Mouse (Mus musculus) skeletal muscle tissue, adult 2 months (tissue): ENCODE measurements at regions not wholly inside any gene's neighbourhood (a gene's known extent, or its start where the extent isn't known, plus 50 kb on each side); places are given as distances from the start of the nearest gene placed in this dataset.

Experiments used
- DNase-seq: peaks from one replicate; pipeline ENCODE4 v3.0.0-alpha.2; 2012; ENCODE audit warnings: low read depth, low spot score

GRCm38 (mm10) chr8:128214256-128214655, 144.1 kb upstream of the Nrp1 start:
- peak; percentile 55 for DNase-seq

GRCm38 (mm10) chr8:128218886-128219285, 139.5 kb upstream of the Nrp1 start:
- no peak for DNase-seq

- peak; percentile 73 for DNase-seq
Observed at GRCm38 (mm10) chr8:128219539-128219938, 138.9 kb upstream of the Nrp1 start.

GRCm38 (mm10) chr8:128223092-128223491, 135.3 kb upstream of the Nrp1 start:
- no peak for DNase-seq

GRCm38 (mm10) chr8:128223522-128223921, 134.9 kb upstream of the Nrp1 start:
- no peak for DNase-seq

- DNase-seq = no peak
Observed at GRCm38 (mm10) chr8:128225123-128225522, 133.3 kb upstream of the Nrp1 start.

- no peak for DNase-seq
Observed at GRCm38 (mm10) chr8:128235071-128235470, 123.3 kb upstream of the Nrp1 start.

- DNase-seq = no peak
Observed at GRCm38 (mm10) chr8:128235527-128235926, 122.9 kb upstream of the Nrp1 start.

- DNase-seq = no peak
Observed at GRCm38 (mm10) chr8:128236097-128236496, 122.3 kb upstream of the Nrp1 start.

GRCm38 (mm10) chr8:128238948-128239347, 119.5 kb upstream of the Nrp1 start:
- no peak for DNase-seq

- no peak for DNase-seq
Observed at GRCm38 (mm10) chr8:128239783-128240182, 118.6 kb upstream of the Nrp1 start.

GRCm38 (mm10) chr8:128241200-128241599, 117.2 kb upstream of the Nrp1 start:
- DNase-seq = no peak

- no peak for DNase-seq
Observed at GRCm38 (mm10) chr8:128242465-128243251, 115.7 kb upstream of the Nrp1 start.

- DNase-seq = no peak
Observed at GRCm38 (mm10) chr8:128251723-128252122, 106.7 kb upstream of the Nrp1 start.

- no peak for DNase-seq
Observed at GRCm38 (mm10) chr8:128260836-128261235, 97.6 kb upstream of the Nrp1 start.

- no peak for DNase-seq
Observed at GRCm38 (mm10) chr8:128261367-128261766, 97.0 kb upstream of the Nrp1 start.

- DNase-seq = no peak
Observed at GRCm38 (mm10) chr8:128263251-128263947, 95.0 kb upstream of the Nrp1 start.

- DNase-seq = peak; percentile 30
Observed at GRCm38 (mm10) chr8:128267261-128267660, 91.1 kb upstream of the Nrp1 start.

GRCm38 (mm10) chr8:128268010-128268409, 90.4 kb upstream of the Nrp1 start:
- DNase-seq = no peak

- DNase-seq = no peak
Observed at GRCm38 (mm10) chr8:128269546-128269945, 88.9 kb upstream of the Nrp1 start.

- peak; percentile 34 for DNase-seq
Observed at GRCm38 (mm10) chr8:128272866-128273344, 85.5 kb upstream of the Nrp1 start.

GRCm38 (mm10) chr8:128276475-128276874, 81.9 kb upstream of the Nrp1 start:
- no peak for DNase-seq

- DNase-seq = no peak
Observed at GRCm38 (mm10) chr8:128282802-128283201, 75.6 kb upstream of the Nrp1 start.
